Mouse (Mus musculus): Measurements from ENCODE around the gene Rgs10. TPM values are rescaled to one million over a fixed set of nuclear protein-coding genes. Genes with fewer than 3 reads are reported as not detected.
A peak's percentile ranks its signal among the peaks of the same experiment; 100 is the strongest.

Gene Rgs10
- total RNA-seq, 2 experiments from 2014 or later = 42.3 to 45.3 TPM

- peak in 1 of 2 experiments; percentile 54 for DNase-seq (ENCODE audit: low spot score in 2 of 2)
These were observed 7.7 kb downstream of the Rgs10 start for GRCm38 (mm10) chr7:128410708-128411413.

DNA sequence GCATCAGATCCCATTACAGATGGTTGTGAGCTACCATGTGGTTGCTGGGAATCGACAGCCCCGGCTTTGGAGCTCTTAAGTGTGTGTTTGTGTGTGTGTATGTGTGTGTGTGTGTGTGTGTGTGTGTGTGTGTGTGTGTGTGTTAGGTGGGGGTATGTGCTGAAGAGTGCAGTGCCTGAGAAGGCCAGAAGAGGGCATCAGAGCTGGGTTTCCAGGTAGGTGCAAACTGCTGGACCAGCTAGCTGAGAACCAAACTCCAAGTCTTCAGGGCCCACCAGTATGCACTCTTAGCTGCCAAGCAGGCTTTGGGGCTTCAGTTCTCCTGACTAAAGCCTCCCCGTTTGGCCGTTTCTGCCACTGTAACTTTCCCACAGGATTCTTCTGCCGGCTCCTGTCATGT, 10.3 kb downstream of the Rgs10 start:
- no peak for DNase-seq (ENCODE audit: low spot score in 2 of 2)

- DNase-seq (ENCODE audit: low spot score in 2 of 2) = no peak
These were observed 14.6 kb downstream of the Rgs10 start for GRCm38 (mm10) chr7:128403988-128404387.

DNA sequence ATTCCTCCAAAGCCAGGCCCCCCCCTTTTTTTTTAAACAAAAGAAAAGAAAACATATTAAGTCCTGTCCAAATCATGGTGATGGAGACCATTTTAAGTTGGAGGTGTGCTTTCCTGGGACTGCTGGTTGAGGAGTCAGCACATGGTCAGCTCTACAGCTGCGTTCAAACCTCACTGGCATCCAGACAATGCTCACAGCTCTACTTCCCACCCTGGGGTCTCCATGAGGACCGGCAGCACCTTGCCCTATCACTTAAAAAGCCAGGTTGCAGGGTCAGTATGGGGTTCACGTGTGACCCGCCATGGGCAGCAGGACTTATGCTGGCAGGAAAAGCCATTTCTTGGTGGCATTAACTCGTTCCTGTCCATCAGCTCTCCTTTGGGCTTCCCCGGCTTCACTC, 15.0 kb downstream of the Rgs10 start:
- DNase-seq (ENCODE audit: low spot score in 2 of 2) = no peak

DNA sequence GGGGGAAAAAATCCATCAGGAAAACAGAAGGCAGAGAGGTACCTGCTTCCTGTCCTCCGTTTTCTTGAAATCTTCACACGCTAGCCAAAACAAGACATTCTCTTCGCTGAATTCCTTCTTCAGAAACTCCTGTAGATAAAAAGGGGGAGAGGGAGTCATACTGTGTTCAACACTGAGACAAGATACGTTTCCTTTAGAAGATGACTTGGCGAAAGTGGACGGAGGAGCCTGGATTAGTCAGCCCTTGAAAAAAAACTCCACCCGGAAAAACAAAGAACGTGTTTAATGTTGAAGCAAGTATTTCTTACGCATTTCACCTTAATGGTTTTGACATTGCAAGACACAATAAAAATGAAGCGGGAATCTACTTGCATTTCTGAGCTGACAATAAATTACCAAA, 15.4 kb downstream of the Rgs10 start:
- no peak for DNase-seq (ENCODE audit: low spot score in 2 of 2)

DNA sequence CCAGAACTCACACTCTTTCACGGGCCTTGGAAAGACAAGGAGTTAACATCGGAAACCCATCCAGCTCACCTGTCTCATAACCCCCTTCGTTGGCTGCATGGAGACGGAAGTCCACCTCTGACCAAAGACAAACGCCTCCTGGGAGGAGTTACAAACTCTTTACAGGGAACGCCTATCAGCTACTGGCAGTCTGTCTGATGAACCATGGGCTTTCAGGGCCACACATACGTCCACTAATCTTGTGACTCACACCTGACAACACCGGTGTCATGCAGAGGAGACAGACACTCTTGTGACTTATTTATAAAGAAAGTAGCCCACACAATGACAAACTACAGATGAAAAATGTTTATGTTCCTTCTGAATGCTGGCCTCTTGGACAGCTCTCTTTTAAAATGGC, 16.0 kb downstream of the Rgs10 start:
- DNase-seq (ENCODE audit: low spot score in 2 of 2) = no peak

- no peak for DNase-seq (ENCODE audit: low spot score in 2 of 2)
These were observed 19.9 kb downstream of the Rgs10 start for GRCm38 (mm10) chr7:128398664-128399063.

DNA sequence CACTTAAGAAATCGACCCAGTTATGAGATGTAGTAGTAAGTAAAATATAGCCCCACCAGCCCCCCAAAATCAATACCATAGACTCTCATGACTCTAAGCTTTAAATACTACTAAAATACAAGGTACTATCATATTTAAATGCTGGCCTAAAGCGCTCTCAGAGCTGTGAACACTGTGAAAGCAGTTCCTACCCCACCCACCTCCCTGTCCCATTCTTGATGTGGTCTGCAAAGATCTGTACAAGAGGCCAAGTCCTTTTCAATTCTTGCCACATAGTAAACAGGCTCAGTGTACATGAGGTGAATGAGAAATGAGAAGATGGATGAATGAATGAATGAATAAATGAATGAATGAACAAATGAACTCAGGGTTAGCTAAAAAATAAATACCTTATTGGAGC, 21.5 kb downstream of the Rgs10 start:
- no peak for DNase-seq (ENCODE audit: low spot score in 2 of 2)

GRCm38 (mm10) chr7:128393756-128394155, 24.8 kb downstream of the Rgs10 start:
- no peak for DNase-seq (ENCODE audit: low spot score in 2 of 2)

DNA sequence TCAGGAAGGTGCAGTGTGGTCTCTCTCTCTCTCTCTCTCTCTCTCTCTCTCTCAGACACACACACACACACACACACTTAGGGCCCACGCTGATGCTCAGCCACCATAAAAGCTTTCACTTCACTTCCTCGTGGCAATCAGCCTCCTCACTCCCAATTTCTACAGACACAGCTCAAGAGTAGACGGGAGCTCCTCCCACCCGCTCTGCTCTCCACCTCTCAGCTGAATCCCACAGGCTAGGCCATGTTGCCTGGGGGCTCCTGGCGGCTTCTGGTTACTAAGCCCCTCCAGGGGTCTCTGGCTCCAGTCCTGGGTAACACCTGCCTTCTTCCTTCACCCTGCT, 25.6 kb downstream of the Rgs10 start:
- no peak for DNase-seq (ENCODE audit: low spot score in 2 of 2)

- no peak for DNase-seq (ENCODE audit: low spot score in 2 of 2)
These were observed 26.2 kb downstream of the Rgs10 start for GRCm38 (mm10) chr7:128392071-128392971.

GRCm38 (mm10) chr7:128391267-128392057, 27.1 kb downstream of the Rgs10 start:
- DNase-seq (ENCODE audit: low spot score in 2 of 2) = no peak

DNA sequence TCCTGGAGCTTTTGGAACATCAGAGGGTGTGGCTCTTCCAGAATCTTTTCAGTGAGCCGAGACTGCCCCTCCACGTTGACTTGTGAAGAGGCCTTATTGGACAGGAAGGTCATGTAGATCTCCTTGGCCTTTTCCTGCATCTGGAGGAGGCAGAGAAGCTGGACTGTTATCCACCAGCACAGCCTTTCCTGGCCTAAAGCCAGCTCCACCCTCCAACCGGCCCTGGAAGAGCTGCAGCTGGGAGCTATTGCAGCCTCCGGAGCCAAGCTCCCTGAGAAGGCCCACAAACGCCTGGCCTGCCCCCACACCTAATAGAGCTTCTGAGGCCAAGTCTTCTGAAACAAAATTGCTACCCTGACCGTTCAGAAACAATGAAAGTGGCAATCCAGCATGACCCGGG, 29.6 kb downstream of the Rgs10 start:
- no peak for DNase-seq (ENCODE audit: low spot score in 2 of 2)

GRCm38 (mm10) chr7:128383726-128384463, 34.7 kb downstream of the Rgs10 start:
- DNase-seq (ENCODE audit: low spot score in 2 of 2) = no peak

- DNase-seq (ENCODE audit: low spot score in 2 of 2) = no peak
These were observed 35.3 kb downstream of the Rgs10 start for GRCm38 (mm10) chr7:128383189-128383725.

GRCm38 (mm10) chr7:128382527-128382860, 36.1 kb downstream of the Rgs10 start:
- no peak for DNase-seq (ENCODE audit: low spot score in 2 of 2)

- no peak for DNase-seq (ENCODE audit: low spot score in 2 of 2)
These were observed 36.6 kb downstream of the Rgs10 start for GRCm38 (mm10) chr7:128381811-128382526.

GRCm38 (mm10) chr7:128381001-128381400, 37.6 kb downstream of the Rgs10 start:
- DNase-seq (ENCODE audit: low spot score in 2 of 2) = no peak

DNA sequence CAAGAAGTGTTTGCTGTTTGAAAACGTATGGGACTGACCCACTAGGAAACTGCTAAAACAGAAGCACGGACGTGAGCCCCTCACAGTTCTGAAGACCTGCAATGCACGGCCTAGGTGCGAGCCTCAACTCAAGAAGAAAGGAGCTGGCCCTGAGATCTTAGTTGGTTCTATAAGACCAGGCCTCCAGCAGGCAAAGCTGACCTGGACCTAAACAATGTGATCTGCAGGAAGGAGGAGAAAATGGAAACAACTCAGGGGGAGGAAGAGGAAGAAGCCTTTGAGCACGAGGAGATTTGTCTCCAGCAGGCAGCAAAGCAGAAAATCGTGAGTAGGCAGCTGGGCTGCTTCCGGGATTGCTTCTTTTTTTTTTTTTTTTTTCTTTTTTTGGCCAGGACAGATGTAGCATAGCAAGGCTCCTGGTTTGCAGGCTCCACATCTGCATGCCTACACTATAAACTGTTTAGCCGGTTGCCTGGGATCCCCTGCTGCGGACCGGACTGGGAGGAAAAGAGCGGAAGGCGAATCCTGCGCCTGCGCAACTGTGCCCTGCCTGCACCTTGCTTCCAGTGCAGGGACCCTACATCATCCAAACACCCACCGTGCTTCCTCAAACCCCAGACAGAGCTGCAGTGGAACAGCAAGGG, 39.3 kb downstream of the Rgs10 start:
- no peak for DNase-seq (ENCODE audit: low spot score in 2 of 2)

GRCm38 (mm10) chr7:128376206-128376701, 42.3 kb downstream of the Rgs10 start:
- DNase-seq (ENCODE audit: low spot score in 2 of 2) = no peak
